Comparison of ENCODE assay signal across 32 mouse cellular contexts in the genomic region with DNA sequence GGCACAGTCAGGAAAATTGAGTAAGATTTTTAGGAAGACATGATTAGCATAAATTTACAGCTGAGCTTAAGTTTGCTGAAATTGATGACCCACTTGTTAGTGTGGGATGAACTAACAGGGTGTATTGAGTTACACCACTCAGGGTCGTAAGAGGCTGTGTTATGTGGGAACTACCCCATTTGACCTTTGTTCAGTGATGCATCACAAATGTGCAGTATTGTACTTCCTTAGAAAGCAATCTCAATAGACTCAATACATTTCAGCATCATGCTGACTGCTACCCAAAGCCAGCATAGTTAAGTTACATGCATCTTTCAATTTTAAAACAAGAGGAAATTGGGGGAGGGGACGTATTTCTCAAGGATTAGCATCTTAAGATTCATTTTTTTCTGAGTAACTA.
DNase-seq lines count a peak whose midpoint lies in the region; ATAC-seq and TF ChIP-seq lines count a peak whose summit lies in the region.
"Had no signal": no experiment of that assay in that cellular context is flagged by ENCODE, and none has a peak within 500 bp of the region (broad histone marks: within the 10 kb centered on the region; RNA-seq: fewer than 3 reads in every experiment).

No protein-coding gene starts in this region.

- no peaks in the 10 kb centered on the region; the same call in 1 of the 2 replicates for H3K4me1 ChIP-seq in forebrain, embryonic 11.5 days (replicated peaks; ENCODE audit: control insufficient read depth, insufficient read depth, low read length)
- no peaks in the 10 kb centered on the region for H3K4me1 ChIP-seq in forebrain, embryonic 16.5 days (replicated peaks; ENCODE audit: control insufficient read depth, insufficient read depth, low read length)
- peaks cover 2% of the 10 kb centered on the region; the same call in 1 of the 2 replicates for H3K4me1 ChIP-seq in midbrain, embryonic 11.5 days (ENCODE audit: control insufficient read depth, insufficient read depth, low read length)
- H3K4me1 ChIP-seq in midbrain, embryonic 14.5 days (ENCODE audit: control insufficient read depth, insufficient read depth, low read length), result no peaks in the 10 kb centered on the region
- no peaks in the 10 kb centered on the region for H3K4me1 ChIP-seq in liver, embryonic 12.5 days
- H3K4me1 ChIP-seq: embryonic facial prominence, embryonic 15.5 days; heart, embryonic 10.5 days; heart, embryonic 15.5 days; neural tube, embryonic 13.5 days had no signal

- H3K4me3 ChIP-seq in forebrain, embryonic 11.5 days (ENCODE audit: low read depth, low read length), result no peak overlapping the region
- no peak overlapping the region for H3K4me3 ChIP-seq in forebrain, embryonic 16.5 days (replicated peaks; ENCODE audit: low read length)
- no peak overlapping the region for H3K4me3 ChIP-seq in midbrain, embryonic 11.5 days (ENCODE audit: low read depth, low read length)
- no peak overlapping the region for H3K4me3 ChIP-seq in midbrain, embryonic 14.5 days (replicated peaks; ENCODE audit: low read depth, low read length)
- no peak overlapping the region for H3K4me3 ChIP-seq in liver, embryonic 12.5 days
- H3K4me3 ChIP-seq: embryonic facial prominence, embryonic 15.5 days; forebrain, embryonic 13.5 days; heart, embryonic 10.5 days; heart, embryonic 15.5 days; hindbrain, embryonic 13.5 days; neural tube, embryonic 13.5 days had no signal

- TF ChIP-seq POLR2A in brain, embryonic 14.5 days (IDR thresholded peaks at IDR 0.05; ENCODE audit: borderline replicate concordance, extremely low read depth, insufficient read depth, insufficient read length, poor library complexity, severe bottlenecking), result no peak

- H3K36me3 ChIP-seq in forebrain, embryonic 11.5 days (ENCODE audit: control insufficient read depth, insufficient read depth, low read length), result no peaks in the 10 kb centered on the region
- no peaks in the 10 kb centered on the region for H3K36me3 ChIP-seq in forebrain, embryonic 16.5 days (ENCODE audit: control insufficient read depth, insufficient read depth)
- no peaks in the 10 kb centered on the region for H3K36me3 ChIP-seq in midbrain, embryonic 11.5 days (ENCODE audit: control insufficient read depth, insufficient read depth, low read length)
- H3K36me3 ChIP-seq in midbrain, embryonic 14.5 days (ENCODE audit: control insufficient read depth, insufficient read depth, low read length), result no peaks in the 10 kb centered on the region
- no peaks in the 10 kb centered on the region for H3K36me3 ChIP-seq in liver, embryonic 12.5 days
- H3K36me3 ChIP-seq: embryonic facial prominence, embryonic 15.5 days; G1E; heart, embryonic 10.5 days; heart, embryonic 15.5 days; hindbrain, embryonic 13.5 days; neural tube, embryonic 13.5 days had no signal

- H3K27ac ChIP-seq in forebrain, embryonic 11.5 days (ENCODE audit: low read depth, low read length), result no peak overlapping the region
- no peak overlapping the region for H3K27ac ChIP-seq in forebrain, embryonic 16.5 days (ENCODE audit: low read length)
- no peak overlapping the region for H3K27ac ChIP-seq in midbrain, embryonic 11.5 days (ENCODE audit: low read depth, low read length)
- H3K27ac ChIP-seq in midbrain, embryonic 14.5 days (replicated peaks; ENCODE audit: low read depth, low read length), result no peak overlapping the region
- H3K27ac ChIP-seq in liver, embryonic 12.5 days, result no peak overlapping the region
- H3K27ac ChIP-seq: embryonic facial prominence, embryonic 15.5 days; forebrain, embryonic 13.5 days; heart, embryonic 10.5 days; heart, embryonic 15.5 days; hindbrain, embryonic 13.5 days; liver, embryonic 14.5 days; macrophage; neural tube, embryonic 13.5 days; stomach, postnatal 0 days had no signal

- no peak overlapping the region for H3K9ac ChIP-seq in forebrain, embryonic 11.5 days (ENCODE audit: low read length)
- no peak overlapping the region for H3K9ac ChIP-seq in forebrain, embryonic 16.5 days (replicated peaks; ENCODE audit: low read depth, low read length)
- no peak overlapping the region for H3K9ac ChIP-seq in midbrain, embryonic 11.5 days (ENCODE audit: low read length)
- no peak overlapping the region for H3K9ac ChIP-seq in midbrain, embryonic 14.5 days (replicated peaks; ENCODE audit: low read length)
- no peak overlapping the region for H3K9ac ChIP-seq in liver, embryonic 12.5 days
- H3K9ac ChIP-seq: embryonic facial prominence, embryonic 15.5 days; forebrain, embryonic 13.5 days; heart, embryonic 15.5 days; hindbrain, embryonic 13.5 days; liver, embryonic 14.5 days; neural tube, embryonic 13.5 days had no signal

- WGBS in forebrain, embryonic 11.5 days, result 16% methylated on average over 2 of the region's 2 CpGs
- 5% methylated on average over 2 of the region's 2 CpGs for WGBS in forebrain, embryonic 16.5 days
- 29% methylated on average over 2 of the region's 2 CpGs for WGBS in midbrain, embryonic 11.5 days
- WGBS in midbrain, embryonic 14.5 days, result 18% methylated on average over 2 of the region's 2 CpGs
- 50% methylated on average over 2 of the region's 2 CpGs for WGBS in liver, embryonic 12.5 days (ENCODE audit: insufficient replicate concordance)

- H3K4me2 ChIP-seq in forebrain, embryonic 11.5 days (ENCODE audit: low read depth, low read length, severe bottlenecking), result no peak overlapping the region
- no peak overlapping the region for H3K4me2 ChIP-seq in forebrain, embryonic 16.5 days (ENCODE audit: low read length)
- no peak overlapping the region for H3K4me2 ChIP-seq in midbrain, embryonic 11.5 days
- H3K4me2 ChIP-seq in midbrain, embryonic 14.5 days (ENCODE audit: low read length), result no peak overlapping the region
- no peak overlapping the region for H3K4me2 ChIP-seq in liver, embryonic 12.5 days
- H3K4me2 ChIP-seq: embryonic facial prominence, embryonic 15.5 days; forebrain, embryonic 13.5 days; heart, embryonic 15.5 days; hindbrain, embryonic 13.5 days; neural tube, embryonic 13.5 days had no signal

- H3K27me3 ChIP-seq in forebrain, embryonic 11.5 days (ENCODE audit: control insufficient read depth, insufficient read depth, low read length), result no peaks in the 10 kb centered on the region
- no peaks in the 10 kb centered on the region for H3K27me3 ChIP-seq in forebrain, embryonic 16.5 days (replicated peaks; ENCODE audit: control insufficient read depth, insufficient read depth, low read length)
- no peaks in the 10 kb centered on the region for H3K27me3 ChIP-seq in midbrain, embryonic 11.5 days (ENCODE audit: control insufficient read depth, insufficient read depth, low read length)
- H3K27me3 ChIP-seq in midbrain, embryonic 14.5 days (ENCODE audit: control insufficient read depth, insufficient read depth, low read length), result no peaks in the 10 kb centered on the region
- no peaks in the 10 kb centered on the region for H3K27me3 ChIP-seq in liver, embryonic 12.5 days (replicated peaks)
- H3K27me3 ChIP-seq: embryonic facial prominence, embryonic 15.5 days; forebrain, embryonic 13.5 days; heart, embryonic 15.5 days; hindbrain, embryonic 13.5 days; neural tube, embryonic 13.5 days had no signal

- no peak for TF ChIP-seq CTCF in brain, embryonic 14.5 days (IDR thresholded peaks at IDR 0.05; ENCODE audit: borderline replicate concordance, extremely low read depth, insufficient read depth, insufficient read length)

- no peaks in the 10 kb centered on the region for H3K9me3 ChIP-seq in forebrain, embryonic 11.5 days (ENCODE audit: control insufficient read depth, low read length)
- H3K9me3 ChIP-seq in forebrain, embryonic 16.5 days (ENCODE audit: control insufficient read depth, low read length), result no peaks in the 10 kb centered on the region
- H3K9me3 ChIP-seq in midbrain, embryonic 11.5 days (ENCODE audit: control insufficient read depth, low read length), result no peaks in the 10 kb centered on the region
- H3K9me3 ChIP-seq in midbrain, embryonic 14.5 days (ENCODE audit: control insufficient read depth, low read length), result no peaks in the 10 kb centered on the region
- H3K9me3 ChIP-seq in liver, embryonic 12.5 days (replicated peaks), result no peaks in the 10 kb centered on the region
- H3K9me3 ChIP-seq: embryonic facial prominence, embryonic 15.5 days; forebrain, embryonic 13.5 days; G1E; heart, embryonic 10.5 days; heart, embryonic 15.5 days; hindbrain, embryonic 13.5 days; neural tube, embryonic 13.5 days had no signal

- peak; percentile 73 for ATAC-seq in forebrain, embryonic 11.5 days (replicated peaks; ENCODE audit: low FRiP score)
- ATAC-seq in forebrain, embryonic 16.5 days, result no peak
- peak; percentile 57; the same call in 1 of the 2 replicates for ATAC-seq in midbrain, embryonic 11.5 days (ENCODE audit: low FRiP score)
- ATAC-seq in midbrain, embryonic 14.5 days (ENCODE audit: low FRiP score, low TSS enrichment), result no peak
- no peak for ATAC-seq in liver, embryonic 12.5 days
- ATAC-seq: forebrain, embryonic 13.5 days; inflammation-experienced regulatory T-cells, adult 6 months had no signal

- DNase-seq in forebrain, embryonic 11.5 days (ENCODE audit: low spot score), result no peak
- DNase-seq in midbrain, embryonic 11.5 days (ENCODE audit: low spot score, missing footprints), result no peak
- DNase-seq in midbrain, embryonic 14.5 days, result no peak
- DNase-seq in brain, embryonic 14.5 days (ENCODE audit: low read depth), result peak; percentile 7
- DNase-seq in embryo, embryonic 9.5 days (ENCODE audit: extremely low spot score), result peak; percentile 24
- no peak for DNase-seq in natural killer cell, adult 2 months (ENCODE audit: low spot score in 2 of 2)
- DNase-seq: adrenal gland, postnatal 10 days; cerebellum, adult 18-20 months; cerebellum, postnatal 10 days; gastrocnemius, postnatal 14 days; kidney, adult 11 months; kidney, postnatal 10 days; layer of hippocampus, postnatal 36 days; left cerebral cortex, postnatal 4 days; lung, adult 2 months; lung, postnatal 10 days; spleen, adult 18-20 months; thymus, adult 18-20 months; thymus, postnatal 25 days had no signal

Comparison
In these comparisons a context has a peak if more than half of its experiments do, and no peak if none do; other contexts are left out.
1. ATAC-seq: peak in forebrain, embryonic 11.5 days (single experiment) and midbrain, embryonic 11.5 days (single experiment); none in forebrain, embryonic 16.5 days (single experiment), midbrain, embryonic 14.5 days (single experiment) and liver, embryonic 12.5 days (single experiment).
2. DNase-seq: peak in brain, embryonic 14.5 days (single experiment) and embryo, embryonic 9.5 days (single experiment); none in forebrain, embryonic 11.5 days (single experiment), midbrain, embryonic 11.5 days (single experiment), midbrain, embryonic 14.5 days (single experiment) and natural killer cell, adult 2 months (0 of 2).